Mouse (Mus musculus) stomach, embryonic 14.5 days (tissue): ENCODE measurements around the gene Crim1. TPM values are rescaled to one million over a fixed set of nuclear protein-coding genes. Genes with fewer than 3 reads are reported as not detected.

Experiments
- ATAC-seq: fragments of 200-750 bp; cut with Nextera tagmentation; 2 replicates; pipeline ENCODE4 v1.8.0; 2017; ENCODE audit warnings: low read depth, moderate TSS enrichment; ENCODE audit not compliant: insufficient number of reproducible peaks, insufficient read depth, low FRiP score
- H3K27ac ChIP-seq: fragments of 300-500 bp; sonication (generic); 2 replicates; pipeline ENCODE4 v1.5.1; 2014; ENCODE audit warnings: mild to moderate bottlenecking, low read length, moderate library complexity, mixed read lengths
- H3K27me3 ChIP-seq: fragments of 300-500 bp; sonication (generic); 2 replicates; pipeline ENCODE4 v1.6.1; 2014; ENCODE audit warnings: low read length, control low read depth, mixed read lengths; ENCODE audit not compliant: control insufficient read depth, insufficient read depth
- H3K36me3 ChIP-seq: fragments of 300-500 bp; sonication (generic); 2 replicates; pipeline ENCODE4 v1.6.1; 2014; ENCODE audit warnings: mild to moderate bottlenecking, control low read depth, low read length, moderate library complexity, mixed read lengths; ENCODE audit not compliant: control insufficient read depth, insufficient read depth
- H3K4me1 ChIP-seq: fragments of 300-500 bp; sonication (generic); 2 replicates; pipeline ENCODE4 v1.6.1; 2014; ENCODE audit warnings: low read length, control low read depth, mixed read lengths; ENCODE audit not compliant: control insufficient read depth, insufficient read depth
- H3K4me2 ChIP-seq: fragments of 300-500 bp; sonication (generic); replicated peaks from 2 replicates; pipeline ENCODE4 v1.6.1; 2014; ENCODE audit warnings: low read depth, low read length, control low read depth
- H3K4me3 ChIP-seq: fragments of 300-500 bp; sonication (generic); 2 replicates; pipeline ENCODE4 v1.5.1; 2014; ENCODE audit warnings: low read depth, low read length, control low read depth
- H3K9ac ChIP-seq: fragments of 300-500 bp; sonication (generic); replicated peaks from 2 replicates; pipeline ENCODE4 v1.6.1; 2014; ENCODE audit warnings: low read depth, mild to moderate bottlenecking, control low read depth, low read length, moderate library complexity, mixed read lengths
- H3K9me3 ChIP-seq: fragments of 300-500 bp; sonication (generic); 2 replicates; pipeline ENCODE4 v1.6.1; 2016; ENCODE audit warnings: low read depth, low read length, control low read depth; ENCODE audit not compliant: control insufficient read depth
- WGBS: fragments of 180-500 bp; shearing (Covaris S2); extraction: QIAGEN DNeasy Blood & Tissue Kit; methylation state at CpG from one replicate; pipeline ENCODE4 v1.1.7; 2014; 5-methylcytosine and 5-hydroxymethylcytosine counted together
- microRNA-seq: library from miRNA; unstranded; fragments of <30 nt; microRNA quantifications from one replicate; pipeline ENCODE4, GENCODE M21; 2016
- polyA plus RNA-seq: library from polyadenylated mRNA; unstranded; fragments of >200 nt; fragmentation: Nextera tagmentation; extraction: Ambion mirVana; gene quantifications from 2 replicates; pipeline ENCODE4 v1.2.1, GENCODE M21; 2014

Crim1 gene
- polyA plus RNA-seq, 1 experiment from 2014 or later = 4.9 TPM

DNA sequence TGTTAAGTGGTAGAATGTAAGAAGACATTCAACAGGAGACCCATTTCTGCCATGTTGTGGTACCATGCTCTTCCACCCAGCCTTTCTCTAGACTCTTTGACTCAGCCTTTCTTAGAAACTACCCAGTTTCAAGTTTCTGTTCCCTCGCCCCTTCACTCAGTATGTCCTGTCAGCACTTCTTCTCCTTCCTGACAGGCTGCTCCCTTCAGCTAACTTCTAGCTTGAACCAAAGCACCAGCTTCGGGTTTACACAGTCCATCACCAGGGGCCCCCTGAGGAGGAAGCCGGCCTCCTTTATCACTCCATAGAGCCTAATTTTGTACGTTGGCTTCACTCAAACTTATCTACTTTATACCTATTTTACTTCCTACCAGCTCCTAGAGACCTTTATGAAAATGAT is 219.2 kb downstream of the Crim1 start:
- Histone ChIP-seq H3K4me1 (no peaks in the 10 kb centered on the region), H3K9ac (no peak overlapping the region), H3K27me3 (no peaks in the 10 kb centered on the region), H3K9me3 (no peaks in the 10 kb centered on the region), H3K4me3 (no peak overlapping the region), H3K36me3 (no peaks in the 10 kb centered on the region), H3K4me2 (no peak overlapping the region), H3K27ac (no peak overlapping the region)
- 74% methylated on average over 4 of the region's 4 CpGs for WGBS
- no peak for ATAC-seq

DNA sequence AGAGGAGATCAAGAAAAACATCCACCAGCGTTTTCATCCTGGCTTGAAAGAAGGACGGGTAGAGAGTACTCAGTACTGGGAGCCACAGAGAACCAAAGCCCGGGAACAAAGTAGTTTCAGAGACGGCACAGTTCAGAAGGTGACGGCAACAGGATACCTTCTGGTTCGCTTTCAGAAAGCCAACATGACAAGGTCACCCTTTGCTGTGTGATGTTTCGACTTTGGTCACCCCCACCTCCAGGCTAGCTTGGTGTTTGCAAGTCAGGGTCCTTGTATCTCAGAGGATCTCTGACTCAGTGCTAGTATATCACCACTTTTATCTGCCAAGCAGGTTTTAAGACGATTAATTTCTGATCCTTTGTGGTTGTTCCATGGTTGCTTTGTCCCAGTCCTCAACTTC is 225.0 kb downstream of the Crim1 start:
- 75% methylated on average over 8 of the region's 8 CpGs for WGBS
- H3K36me3 ChIP-seq = no peaks in the 10 kb centered on the region
- H3K9me3 ChIP-seq = no peaks in the 10 kb centered on the region
- H3K9ac ChIP-seq = no peak overlapping the region
- H3K4me1 ChIP-seq = no peaks in the 10 kb centered on the region
- no peak overlapping the region for H3K4me2 ChIP-seq
- ATAC-seq = no peak
- H3K27ac ChIP-seq = no peak overlapping the region
- no peaks in the 10 kb centered on the region for H3K27me3 ChIP-seq
- no peak overlapping the region for H3K4me3 ChIP-seq

Small RNAs within 50 kb of the gene (microRNA-seq; reads per million reads assigned to microRNA genes)
- gene Gm25069 = not detected

Other genes starting within 250 kb of the Crim1 start
- 42.9 and 45.1 TPM in 2 replicates for gene Fez2, start 217.9 kb downstream of the Crim1 start, polyA plus RNA-seq